Mouse (Mus musculus) hindbrain, embryonic 11.5 days (tissue): ENCODE measurements at regions not wholly inside any gene's neighbourhood (a gene's known extent, or its start where the extent isn't known, plus 50 kb on each side); places are given as distances from the start of the nearest gene placed in this dataset.

Experiments used
- ATAC-seq: fragments of 200-750 bp; cut with Nextera tagmentation; 2 replicates; pipeline ENCODE4 v1.8.0; 2017; ENCODE audit warnings: mild to moderate bottlenecking, moderate TSS enrichment, moderate library complexity; ENCODE audit not compliant: low FRiP score
- DNase-seq: peaks from one replicate; pipeline ENCODE4 v3.0.0-alpha.2; 2015; ENCODE audit warnings: low spot score
- H3K27ac ChIP-seq: fragments of 300-500 bp; sonication (generic); 2 replicates; pipeline ENCODE4 v1.5.1; 2014; ENCODE audit warnings: mild to moderate bottlenecking, low read depth, low read length
- H3K27me3 ChIP-seq: fragments of 300-500 bp; sonication (generic); 2 replicates; pipeline ENCODE4 v1.6.1; 2014; ENCODE audit warnings: mild to moderate bottlenecking, low read length, moderate library complexity, mixed read lengths; ENCODE audit not compliant: control insufficient read depth, insufficient read depth
- H3K36me3 ChIP-seq: fragments of 300-500 bp; sonication (generic); 2 replicates; pipeline ENCODE4 v1.6.1; 2014; ENCODE audit warnings: mild to moderate bottlenecking, low read length, moderate library complexity, mixed read lengths; ENCODE audit not compliant: control insufficient read depth, insufficient read depth
- H3K4me1 ChIP-seq: fragments of 300-500 bp; sonication (generic); replicated peaks from 2 replicates; pipeline ENCODE4 v1.6.1; 2014; ENCODE audit warnings: low read length, mixed read lengths; ENCODE audit not compliant: control insufficient read depth, insufficient read depth
- H3K4me2 ChIP-seq: fragments of 300-500 bp; sonication (generic); replicated peaks from 2 replicates; pipeline ENCODE4 v1.6.1; 2014; ENCODE audit warnings: mild to moderate bottlenecking, low read depth, low read length
- H3K4me3 ChIP-seq: fragments of 300-500 bp; sonication (generic); 2 replicates; pipeline ENCODE4 v1.5.1; 2014; ENCODE audit warnings: low read depth, low read length
- H3K9ac ChIP-seq: fragments of 300-500 bp; sonication (generic); 2 replicates; pipeline ENCODE4 v1.6.1; 2014; ENCODE audit warnings: low read depth, low read length
- H3K9me3 ChIP-seq: fragments of 300-500 bp; sonication (generic); 2 replicates; pipeline ENCODE4 v1.6.1; 2016; ENCODE audit warnings: low read length; ENCODE audit not compliant: control insufficient read depth
- WGBS: fragments of 180-500 bp; shearing (Covaris S2); extraction: QIAGEN DNeasy Blood & Tissue Kit; methylation state at CpG from one replicate; pipeline ENCODE4 v1.1.7; 2014; 5-methylcytosine and 5-hydroxymethylcytosine counted together

- Histone ChIP-seq H3K4me2 (no peak overlapping the region), H3K27ac (no peak overlapping the region), H3K36me3 (no peaks in the 10 kb centered on the region), H3K4me3 (no peak overlapping the region), H3K9ac (no peak overlapping the region), H3K27me3 (no peaks in the 10 kb centered on the region), H3K4me1 (no peaks in the 10 kb centered on the region), H3K9me3 (no peaks in the 10 kb centered on the region)
- ATAC-seq (no peak), DNase-seq (no peak)
- 53% methylated on average over 3 of the region's 3 CpGs for WGBS
Measured at GRCm38 (mm10) chr11:27280791-27281190, 687.0 kb upstream of the Vrk2 start.

DNA sequence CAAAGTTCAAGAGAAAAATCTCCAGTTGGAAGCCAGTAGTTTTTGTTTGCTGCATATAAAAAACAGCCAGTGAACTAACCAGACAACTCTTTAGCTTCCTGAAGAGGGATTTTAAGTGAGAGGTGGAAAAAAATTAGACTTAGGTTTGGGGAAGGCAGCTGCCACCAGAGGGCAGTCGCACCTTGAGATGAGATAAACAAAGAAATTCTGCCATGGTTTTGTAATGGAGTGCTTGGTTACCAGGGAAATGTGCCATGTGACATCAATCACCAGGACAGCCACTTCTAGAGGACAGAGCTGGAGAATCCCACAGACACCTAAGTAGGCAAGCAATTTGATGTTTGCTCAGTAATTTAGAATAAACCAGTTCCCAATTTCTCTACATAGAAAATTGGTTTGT lies 670.5 kb upstream of the Vrk2 start:
- DNase-seq (peak; percentile 80), ATAC-seq (peak; percentile 89)
- H3K27me3 ChIP-seq, result no peaks in the 10 kb centered on the region
- H3K9me3 ChIP-seq, result no peaks in the 10 kb centered on the region
- H3K4me3 ChIP-seq, result no peak overlapping the region
- H3K36me3 ChIP-seq, result no peaks in the 10 kb centered on the region
- no peak overlapping the region for H3K9ac ChIP-seq
- H3K27ac ChIP-seq, result no peak overlapping the region
- H3K4me2 ChIP-seq, result no peak overlapping the region
- WGBS, result 3% methylated on average over 1 of the region's 1 CpGs
- no peaks in the 10 kb centered on the region for H3K4me1 ChIP-seq

DNA sequence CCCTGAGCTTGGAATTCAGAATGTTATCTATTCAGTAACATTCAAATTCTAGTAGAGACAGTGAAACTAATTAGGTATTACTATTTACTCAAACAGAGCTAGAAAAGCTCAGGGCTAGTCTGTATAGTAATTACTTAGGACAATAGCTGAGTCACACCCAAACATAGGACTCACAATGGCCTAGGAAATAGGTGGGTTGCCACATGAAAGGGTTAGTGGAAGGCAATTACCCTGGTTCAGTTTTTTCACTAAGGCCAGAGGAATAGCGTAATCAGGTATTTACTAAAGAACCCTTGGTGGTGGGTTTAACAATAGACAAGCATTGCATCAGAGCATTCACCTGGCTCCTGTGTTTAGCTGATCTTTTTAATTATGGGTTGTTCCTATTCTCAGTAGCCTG lies 664.7 kb upstream of the Vrk2 start:
- Histone ChIP-seq H3K4me1 (no peaks in the 10 kb centered on the region), H3K27me3 (no peaks in the 10 kb centered on the region), H3K9ac (no peak overlapping the region), H3K36me3 (no peaks in the 10 kb centered on the region), H3K9me3 (no peaks in the 10 kb centered on the region), H3K4me2 (no peak overlapping the region), H3K4me3 (no peak overlapping the region), H3K27ac (no peak overlapping the region)
- DNase-seq (no peak), ATAC-seq (no peak)
- 89% methylated on average over 1 of the region's 1 CpGs for WGBS

GRCm38 (mm10) chr11:27235884-27236283 lies 642.1 kb upstream of the Vrk2 start:
- no peak for DNase-seq
- WGBS, result 87% methylated on average over 1 of the region's 1 CpGs
- H3K4me3 ChIP-seq, result no peak overlapping the region

DNA sequence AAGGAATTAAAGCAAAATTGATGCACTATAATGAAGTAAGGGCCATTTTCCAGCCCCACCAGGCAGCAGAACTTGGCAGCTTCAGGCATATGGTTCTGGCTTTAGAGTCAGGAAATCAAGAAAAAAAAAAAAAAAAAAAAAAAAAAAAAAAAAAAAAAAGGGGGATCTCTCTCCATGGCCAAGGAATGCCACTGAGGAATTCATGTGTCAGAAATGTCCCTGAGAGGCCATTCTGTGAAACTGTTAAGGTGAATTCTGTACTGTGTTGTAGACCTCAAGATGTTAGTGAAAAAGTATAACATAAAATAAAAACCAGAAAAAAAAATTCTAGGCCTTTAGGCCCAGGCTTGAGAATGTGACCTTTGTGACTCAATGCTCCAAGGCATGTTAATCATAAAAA lies 632.7 kb upstream of the Vrk2 start:
- Histone ChIP-seq H3K27ac (no peak overlapping the region), H3K4me2 (no peak overlapping the region), H3K27me3 (no peaks in the 10 kb centered on the region), H3K36me3 (no peaks in the 10 kb centered on the region), H3K9me3 (no peaks in the 10 kb centered on the region), H3K9ac (no peak overlapping the region), H3K4me3 (no peak overlapping the region), H3K4me1 (no peaks in the 10 kb centered on the region)
- no peak for DNase-seq
- ATAC-seq, result no peak

More at GRCm38 (mm10) chr11:27235884-27236283, 642.1 kb upstream of the Vrk2 start:
- H3K4me1 ChIP-seq, result no peaks in the 10 kb centered on the region
- no peak for ATAC-seq
- H3K27me3 ChIP-seq, result no peaks in the 10 kb centered on the region
- no peaks in the 10 kb centered on the region for H3K9me3 ChIP-seq
- H3K9ac ChIP-seq, result no peak overlapping the region
- H3K36me3 ChIP-seq, result no peaks in the 10 kb centered on the region
- H3K4me2 ChIP-seq, result no peak overlapping the region
- H3K27ac ChIP-seq, result no peak overlapping the region

GRCm38 (mm10) chr11:27222436-27222835 lies 628.6 kb upstream of the Vrk2 start:
- no peak overlapping the region for H3K9ac ChIP-seq
- H3K4me3 ChIP-seq, result no peak overlapping the region
- no peaks in the 10 kb centered on the region for H3K4me1 ChIP-seq
- H3K36me3 ChIP-seq, result no peaks in the 10 kb centered on the region
- H3K4me2 ChIP-seq, result no peak overlapping the region
- no peak overlapping the region for H3K27ac ChIP-seq
- no peaks in the 10 kb centered on the region for H3K27me3 ChIP-seq
- ATAC-seq (no peak), DNase-seq (no peak)
- 82% methylated on average over 3 of the region's 3 CpGs for WGBS
- no peaks in the 10 kb centered on the region for H3K9me3 ChIP-seq

DNA sequence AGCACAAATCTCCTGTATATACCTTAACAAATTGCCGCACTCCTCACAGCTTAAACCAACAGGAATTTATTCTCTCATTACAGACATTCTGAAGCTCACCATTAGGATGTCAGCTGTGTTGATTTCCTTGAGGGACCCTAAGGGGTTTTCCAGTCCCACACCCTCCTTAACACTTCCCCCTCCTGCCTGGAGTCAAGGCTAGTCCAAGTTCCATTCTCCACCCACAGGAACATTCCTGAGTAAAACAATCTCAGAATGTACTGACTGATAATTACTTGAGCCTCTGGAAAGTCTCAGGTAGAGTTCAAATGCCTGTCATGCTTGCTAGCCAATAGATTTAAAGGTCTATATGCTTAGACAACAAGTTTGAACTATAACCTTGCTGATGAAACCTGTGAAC lies 628.2 kb upstream of the Vrk2 start:
- no peaks in the 10 kb centered on the region for H3K4me1 ChIP-seq
- H3K9ac ChIP-seq, result no peak overlapping the region
- no peak overlapping the region for H3K4me3 ChIP-seq
- no peak for ATAC-seq
- H3K27me3 ChIP-seq, result no peaks in the 10 kb centered on the region
- no peaks in the 10 kb centered on the region for H3K9me3 ChIP-seq
- DNase-seq, result no peak
- H3K36me3 ChIP-seq, result no peaks in the 10 kb centered on the region
- H3K27ac ChIP-seq, result no peak overlapping the region
- WGBS, result 92% methylated on average over 1 of the region's 1 CpGs
- no peak overlapping the region for H3K4me2 ChIP-seq

- WGBS, result 45% methylated on average over 6 of the region's 6 CpGs
- H3K36me3 ChIP-seq, result no peaks in the 10 kb centered on the region
- H3K27me3 ChIP-seq, result no peaks in the 10 kb centered on the region
- DNase-seq, result peak; percentile 11
- no peak overlapping the region for H3K4me3 ChIP-seq
- H3K9me3 ChIP-seq, result no peaks in the 10 kb centered on the region
- H3K4me2 ChIP-seq, result no peak overlapping the region
- H3K4me1 ChIP-seq, result no peaks in the 10 kb centered on the region
- peak; percentile 74; the same call in 1 of the 2 replicates for ATAC-seq
- H3K9ac ChIP-seq, result no peak overlapping the region
- H3K27ac ChIP-seq, result no peak overlapping the region
Measured at GRCm38 (mm10) chr11:27219715-27220699, 626.2 kb upstream of the Vrk2 start.

DNA sequence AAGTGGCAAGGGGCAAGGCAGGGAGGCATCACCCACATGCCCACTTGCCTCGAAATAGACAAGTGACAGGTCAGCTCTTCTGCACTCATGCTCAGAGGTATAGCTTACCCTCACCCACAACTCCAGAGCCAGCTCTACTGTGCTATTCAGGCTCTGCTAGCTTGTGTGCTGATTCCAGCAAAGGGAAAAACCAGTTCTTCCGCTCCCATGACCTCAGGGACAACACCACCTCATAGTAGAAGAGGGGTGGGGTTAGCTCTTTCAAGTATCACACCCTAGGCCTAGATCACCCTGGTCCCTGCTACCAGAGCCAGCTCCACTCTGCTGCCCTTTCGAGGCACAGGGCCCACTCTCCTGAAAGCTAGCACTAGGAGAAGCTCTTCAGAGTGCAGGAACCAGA lies 622.0 kb upstream of the Vrk2 start:
- Histone ChIP-seq H3K4me3 (no peak overlapping the region), H3K4me1 (no peaks in the 10 kb centered on the region), H3K9ac (no peak overlapping the region), H3K9me3 (no peaks in the 10 kb centered on the region), H3K27ac (no peak overlapping the region), H3K36me3 (no peaks in the 10 kb centered on the region), H3K4me2 (no peak overlapping the region), H3K27me3 (no peaks in the 10 kb centered on the region)
- WGBS, result 68% methylated on average over 3 of the region's 3 CpGs
- no peak for ATAC-seq
- DNase-seq, result no peak
